Mouse (Mus musculus): ENCODE measurements at regions not wholly inside any gene's neighbourhood (a gene's known extent, or its start where the extent isn't known, plus 50 kb on each side); places are given as distances from the start of the nearest gene placed in this dataset.
A peak's percentile ranks its signal among the peaks of the same experiment; 100 is the strongest.

- no peak for DNase-seq (ENCODE audit: low read depth, low spot score)
These were observed 318.9 kb upstream of the Nrp1 start for GRCm38 (mm10) chr8:128039341-128040064.

GRCm38 (mm10) chr8:128042877-128043276 lies 315.5 kb upstream of the Nrp1 start:
- DNase-seq (ENCODE audit: low read depth, low spot score): no peak

GRCm38 (mm10) chr8:128043392-128043791 lies 315.0 kb upstream of the Nrp1 start:
- DNase-seq (ENCODE audit: low read depth, low spot score): no peak

DNA sequence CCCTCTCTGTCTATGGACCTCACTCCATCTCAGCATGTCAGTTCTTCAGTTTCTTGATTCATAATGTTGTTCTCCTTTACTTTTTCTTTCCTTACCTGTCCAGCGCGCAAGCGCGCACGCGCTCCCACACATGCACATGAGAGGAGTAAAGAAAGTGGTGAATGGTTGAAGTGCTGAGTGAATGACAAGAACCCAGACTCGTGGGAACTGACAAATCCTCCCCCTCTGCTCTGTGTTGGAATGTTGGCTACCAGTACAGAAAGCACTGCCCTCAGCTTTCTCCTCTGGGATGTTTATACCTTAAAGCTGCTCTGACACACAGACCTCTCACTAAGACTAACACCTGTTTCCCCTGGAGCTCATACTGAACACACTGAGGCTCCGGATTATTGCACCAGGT lies 302.2 kb upstream of the Nrp1 start:
- DNase-seq (ENCODE audit: low read depth, low spot score): no peak

DNA sequence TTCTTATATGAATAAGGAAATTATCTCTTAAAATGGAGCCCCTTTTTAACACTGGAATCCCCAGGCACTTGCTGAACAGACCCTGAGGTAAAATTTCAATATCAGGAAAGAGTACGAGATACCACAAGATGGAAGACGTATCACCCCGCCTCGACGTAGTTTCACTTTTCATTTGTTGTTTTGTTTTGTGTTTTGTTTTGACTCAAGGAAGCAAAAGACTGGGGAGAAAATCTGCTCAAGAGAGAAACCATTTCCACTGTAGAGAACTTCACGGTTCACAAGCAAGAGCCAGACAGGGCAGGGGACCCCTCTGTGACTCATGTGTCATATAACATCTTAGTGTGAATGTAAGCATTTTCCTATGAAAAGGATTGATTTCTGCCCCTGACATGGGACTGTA lies 300.6 kb upstream of the Nrp1 start:
- DNase-seq (ENCODE audit: low read depth, low spot score): peak; percentile 71

DNA sequence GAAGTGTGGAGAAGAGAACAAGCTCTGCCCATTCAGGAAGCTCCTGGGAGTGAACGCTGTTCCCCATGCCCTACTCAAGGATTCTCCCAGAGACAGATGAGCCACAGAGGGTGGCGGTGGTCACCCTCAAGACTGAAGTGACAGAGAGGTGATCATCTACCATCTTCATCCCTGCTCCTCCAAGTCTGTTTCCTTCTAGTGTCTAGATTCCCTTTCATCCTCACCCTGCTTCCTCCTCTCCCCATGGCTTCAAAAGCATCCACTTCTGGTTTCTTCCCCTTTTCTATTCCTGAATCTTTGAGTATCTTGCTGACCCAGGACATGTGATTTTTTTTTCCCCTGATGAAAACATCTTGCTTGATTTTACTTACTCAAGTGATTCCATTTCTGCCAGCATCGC lies 298.6 kb upstream of the Nrp1 start:
- DNase-seq (ENCODE audit: low read depth, low spot score): no peak

- DNase-seq (ENCODE audit: low read depth, low spot score): no peak
These were observed 294.2 kb upstream of the Nrp1 start for GRCm38 (mm10) chr8:128064211-128064610.

DNA sequence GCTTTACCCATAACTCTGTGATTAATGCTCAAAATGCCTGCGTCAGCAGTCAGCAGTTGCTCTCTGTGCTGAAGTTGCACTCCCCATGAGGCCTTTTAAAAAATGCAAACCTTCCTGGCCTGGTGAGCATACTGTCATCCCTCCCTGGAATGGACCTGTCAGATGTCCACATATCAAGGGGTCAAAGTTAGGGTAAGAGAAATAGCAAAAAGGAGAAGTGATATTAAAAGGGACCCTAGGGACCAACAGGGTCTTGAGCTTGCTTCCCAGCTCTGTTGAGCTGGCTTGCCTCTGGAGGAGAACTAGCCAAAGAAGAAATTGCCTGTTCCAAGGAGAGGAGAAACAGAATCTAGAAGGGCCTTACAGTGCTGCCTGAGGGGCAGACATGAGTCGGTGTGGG lies 293.3 kb upstream of the Nrp1 start:
- no peak for DNase-seq (ENCODE audit: low read depth, low spot score)

- DNase-seq (ENCODE audit: low read depth, low spot score): no peak
These were observed 292.3 kb upstream of the Nrp1 start for GRCm38 (mm10) chr8:128065964-128066680.

DNA sequence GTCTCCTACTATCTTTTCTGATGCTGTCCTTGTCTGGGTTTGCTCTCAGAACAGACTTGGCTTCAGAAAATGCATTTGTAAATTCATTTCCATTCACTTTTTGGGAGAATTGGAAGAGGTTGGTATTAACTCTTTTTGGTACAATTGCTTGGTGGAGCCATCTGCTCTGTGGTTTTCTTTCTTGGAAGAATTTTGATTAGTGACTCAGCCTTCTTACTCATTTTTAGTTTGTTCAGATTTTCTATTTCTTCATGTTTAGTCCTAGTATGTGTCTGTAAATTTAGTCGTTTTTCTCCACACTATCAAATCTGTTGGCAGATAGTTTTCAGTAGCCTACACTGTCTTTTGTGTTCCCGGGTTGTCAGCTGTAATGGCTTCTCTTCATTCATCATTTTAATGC lies 288.7 kb upstream of the Nrp1 start:
- DNase-seq (ENCODE audit: low read depth, low spot score): no peak

DNA sequence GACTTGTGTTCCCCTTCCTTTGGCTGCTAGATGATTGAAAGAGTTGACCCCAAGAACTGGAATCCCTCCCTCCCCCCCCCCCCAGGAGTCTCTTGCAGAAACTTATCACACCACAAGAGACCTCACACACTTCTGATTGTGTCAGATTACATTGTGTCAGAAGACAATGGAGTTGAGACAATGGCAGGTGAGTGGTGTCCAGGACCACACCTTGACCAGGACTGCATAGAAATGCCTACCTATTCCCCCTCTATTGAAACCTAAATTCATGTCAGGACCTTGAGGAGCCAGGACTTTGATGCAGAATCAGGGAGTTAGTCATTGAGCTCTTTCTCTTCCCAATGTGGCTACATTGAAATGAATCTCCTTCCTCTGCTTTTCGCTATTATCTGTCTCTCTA lies 282.8 kb upstream of the Nrp1 start:
- no peak for DNase-seq (ENCODE audit: low read depth, low spot score)

DNA sequence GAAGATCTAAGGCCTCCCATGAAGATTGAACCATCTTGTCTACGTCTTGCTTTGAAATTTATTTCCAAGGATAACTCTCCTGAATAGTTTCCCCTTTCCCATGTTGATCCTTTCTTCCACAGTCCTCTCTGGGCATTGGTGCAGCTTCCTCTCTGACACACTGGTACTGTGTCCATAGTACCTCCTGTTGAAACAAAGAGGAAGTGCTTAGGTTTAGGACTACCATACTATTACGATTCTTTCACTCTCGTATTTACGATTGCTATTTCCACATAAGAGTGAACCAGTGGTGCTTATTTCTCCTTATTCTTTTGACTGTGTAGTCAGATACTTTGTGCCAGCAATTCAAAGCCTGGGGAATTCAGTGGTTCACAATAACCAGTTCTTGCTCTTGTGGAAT lies 282.2 kb upstream of the Nrp1 start:
- no peak for DNase-seq (ENCODE audit: low read depth, low spot score)

- no peak for DNase-seq (ENCODE audit: low read depth, low spot score)
These were observed 279.7 kb upstream of the Nrp1 start for GRCm38 (mm10) chr8:128078740-128079139.

GRCm38 (mm10) chr8:128085800-128086199 lies 272.6 kb upstream of the Nrp1 start:
- DNase-seq (ENCODE audit: low read depth, low spot score): no peak

DNA sequence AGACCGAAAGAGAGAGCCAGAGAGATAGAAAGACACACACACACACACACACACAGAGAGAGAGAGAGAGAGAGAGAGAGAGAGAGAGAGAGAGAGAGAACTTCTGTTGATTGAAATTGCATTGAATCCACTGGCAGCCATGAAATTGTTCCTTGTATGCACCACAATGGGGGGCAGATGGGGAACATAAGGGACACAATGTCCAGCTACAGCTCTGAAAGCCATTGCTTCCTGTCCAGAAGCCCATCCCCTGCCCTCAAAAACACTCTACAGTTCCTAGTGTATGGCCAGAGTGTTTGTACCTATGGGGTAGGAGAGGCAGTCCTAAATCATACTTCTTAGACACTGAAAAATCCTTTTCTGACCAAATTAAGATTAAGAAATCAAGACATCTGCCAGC lies 270.9 kb upstream of the Nrp1 start:
- no peak for DNase-seq (ENCODE audit: low read depth, low spot score)

GRCm38 (mm10) chr8:128092826-128093225 lies 265.6 kb upstream of the Nrp1 start:
- no peak for DNase-seq (ENCODE audit: low read depth, low spot score)

- no peak for DNase-seq (ENCODE audit: low read depth, low spot score)
These were observed 263.0 kb upstream of the Nrp1 start for GRCm38 (mm10) chr8:128095451-128095850.

- DNase-seq (ENCODE audit: low read depth, low spot score): no peak
These were observed 260.8 kb upstream of the Nrp1 start for GRCm38 (mm10) chr8:128097601-128098000.

GRCm38 (mm10) chr8:128103380-128103779 lies 255.0 kb upstream of the Nrp1 start:
- no peak for DNase-seq (ENCODE audit: low read depth, low spot score)

GRCm38 (mm10) chr8:128106569-128106968 lies 251.8 kb upstream of the Nrp1 start:
- no peak for DNase-seq (ENCODE audit: low read depth, low spot score)

- DNase-seq (ENCODE audit: low read depth, low spot score): no peak
These were observed 251.4 kb upstream of the Nrp1 start for GRCm38 (mm10) chr8:128107041-128107440.

- no peak for DNase-seq (ENCODE audit: low read depth, low spot score)
These were observed 249.4 kb upstream of the Nrp1 start for GRCm38 (mm10) chr8:128109036-128109435.

DNA sequence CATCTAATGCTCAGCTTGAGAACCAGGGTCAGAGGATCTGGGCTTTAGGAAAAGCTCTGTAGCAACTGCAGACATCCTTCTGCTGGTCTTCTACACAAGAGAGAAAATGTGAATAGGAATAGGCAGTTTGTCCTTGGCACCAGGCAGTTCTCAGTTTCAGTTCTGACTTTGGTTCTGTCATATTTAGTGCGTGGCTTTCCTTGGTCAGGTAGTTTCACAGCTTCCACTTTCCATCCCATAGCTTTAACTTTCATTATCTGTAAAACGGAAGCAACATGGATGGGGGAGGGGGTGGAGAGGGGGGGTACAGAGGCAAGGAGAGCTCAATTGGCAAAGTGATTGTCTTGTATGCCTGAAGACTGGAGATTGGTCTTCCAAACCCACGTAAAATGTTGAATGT lies 247.3 kb upstream of the Nrp1 start:
- no peak for DNase-seq (ENCODE audit: low read depth, low spot score)
